ENCODE assay signal across 44 mouse cellular contexts in genomic region chr7:120803268-120803667, GRCm38 (mm10). TPM values are rescaled to one million over a fixed set of nuclear protein-coding genes. Genes with fewer than 3 reads are reported as not detected.
"Had no signal": no experiment of that assay in that cellular context is flagged by ENCODE, and none has a peak within 500 bp of the region (broad histone marks: within the 10 kb centered on the region; RNA-seq: fewer than 3 reads in every experiment).

No protein-coding gene starts in this region.

- H3K36me3 ChIP-seq: limb, embryonic 10.5 days; limb, embryonic 12.5 days; limb, embryonic 13.5 days; limb, embryonic 15.5 days; liver, embryonic 12.5 days; liver, embryonic 13.5 days; liver, embryonic 15.5 days; lung, embryonic 15.5 days; midbrain, embryonic 10.5 days; midbrain, embryonic 12.5 days; midbrain, embryonic 13.5 days; midbrain, embryonic 15.5 days had no signal

- ATAC-seq: liver, embryonic 12.5 days; liver, postnatal 0 days; lung, postnatal 0 days; midbrain, embryonic 13.5 days; midbrain, embryonic 15.5 days; midbrain, embryonic 16.5 days had no signal

- H3K4me1 ChIP-seq: limb, embryonic 10.5 days; limb, embryonic 12.5 days; limb, embryonic 13.5 days; limb, embryonic 15.5 days; liver, embryonic 12.5 days; liver, embryonic 13.5 days; liver, embryonic 15.5 days; lung, embryonic 15.5 days; megakaryocyte, embryonic 14.5 days; midbrain, embryonic 10.5 days; midbrain, embryonic 12.5 days; midbrain, embryonic 13.5 days; midbrain, embryonic 15.5 days had no signal

- H3K27me3 ChIP-seq: limb, embryonic 15.5 days; liver, embryonic 12.5 days; liver, embryonic 15.5 days; lung, embryonic 15.5 days; midbrain, embryonic 12.5 days; midbrain, embryonic 13.5 days; midbrain, embryonic 15.5 days had no signal

- DNase-seq: left cerebral cortex, postnatal 4 days; liver; liver, embryonic 13.5 days; liver, postnatal 0 days; lung, adult 18-20 months; lung, adult 2 months; lung, embryonic 14.5 days; lung, postnatal 10 days; lung, postnatal 14 days; lung, postnatal 36 days; lung, postnatal 4 days; midbrain, embryonic 14.5 days had no signal

- H3K27ac ChIP-seq: limb, embryonic 10.5 days; limb, embryonic 12.5 days; limb, embryonic 13.5 days; limb, embryonic 15.5 days; liver, embryonic 12.5 days; liver, embryonic 13.5 days; liver, embryonic 14.5 days; liver, embryonic 15.5 days; lung, embryonic 15.5 days; macrophage; midbrain, embryonic 10.5 days; midbrain, embryonic 12.5 days; midbrain, embryonic 13.5 days; midbrain, embryonic 15.5 days had no signal

- H3K4me3 ChIP-seq: limb, embryonic 10.5 days; limb, embryonic 12.5 days; limb, embryonic 13.5 days; limb, embryonic 15.5 days; liver, embryonic 12.5 days; liver, embryonic 13.5 days; liver, embryonic 15.5 days; lung, embryonic 15.5 days; megakaryocyte, embryonic 14.5 days; midbrain, embryonic 10.5 days; midbrain, embryonic 12.5 days; midbrain, embryonic 13.5 days; midbrain, embryonic 15.5 days; myocyte had no signal

RNA-seq across cellular contexts. Expression of gene Gm5737, which starts 8.9 kb away (rescaled TPM):
- total RNA-seq: left cerebral cortex, postnatal 25 days; left cerebral cortex, postnatal 36 days; liver, adult 2 months; megakaryocyte progenitor cell, adult 5-6 weeks; megakaryocyte, adult 5-6 weeks; megakaryocyte-erythroid progenitor cell, adult 5-6 weeks; midbrain, postnatal 0 days; monocyte, adult 5-6 weeks had no signal
- polyA plus RNA-seq: limb, embryonic 10.5 days; limb, embryonic 11.5 days; limb, embryonic 12.5 days; limb, embryonic 13.5 days; limb, embryonic 14.5 days; limb, embryonic 15.5 days; liver, adult 2 months; liver, embryonic 11.5 days; liver, embryonic 12.5 days; liver, embryonic 13.5 days; liver, embryonic 14.5 days; liver, embryonic 15.5 days; liver, embryonic 16.5 days; liver, postnatal 0 days; lung, embryonic 14.5 days; lung, embryonic 15.5 days; lung, embryonic 16.5 days; lung, postnatal 0 days; macrophage; midbrain, embryonic 10.5 days; midbrain, embryonic 11.5 days; midbrain, embryonic 12.5 days; midbrain, embryonic 13.5 days; midbrain, postnatal 0 days; myocyte; neural tube, embryonic 11.5 days had no signal
